Mouse (Mus musculus): ENCODE results near the gene Mink1.

Gene Mink1

DNA sequence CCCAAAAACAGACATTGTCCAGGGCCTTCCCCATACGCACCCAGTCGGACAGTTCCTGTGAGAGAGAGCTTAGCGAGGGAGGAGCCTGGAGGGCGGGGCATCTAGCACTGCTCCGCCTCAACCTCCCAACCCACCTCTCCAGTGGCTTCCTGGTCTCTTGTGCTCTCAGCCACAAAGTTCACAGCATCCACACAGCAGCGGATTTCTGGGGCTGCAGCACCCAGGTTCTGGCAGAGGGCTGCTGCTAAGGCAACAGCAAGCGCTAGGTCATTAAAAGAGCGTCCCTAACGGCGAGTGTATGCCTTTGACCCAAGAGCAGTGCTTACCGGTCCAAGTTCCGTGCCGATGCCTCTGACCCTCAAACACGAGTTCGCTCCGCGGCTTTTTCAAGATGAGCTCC lies 52.4 kb downstream of the Mink1 start:
- in situ Hi-C loops (cut with MboI; ENCODE audit: low pct_unique_long_range_greater_than_20kb in 1 of 2, low sequenced_read_pairs in 2 of 2, unreplicated experiment in 1 of 2) = loop anchor here (5.0 to 25.0 kb wide), 4 partner anchors 88 to 203 kb away; partner anchors contain the start of genes Pelp1 (in 2 of the 2) and Psmb6 (in 2 of the 2)

DNA sequence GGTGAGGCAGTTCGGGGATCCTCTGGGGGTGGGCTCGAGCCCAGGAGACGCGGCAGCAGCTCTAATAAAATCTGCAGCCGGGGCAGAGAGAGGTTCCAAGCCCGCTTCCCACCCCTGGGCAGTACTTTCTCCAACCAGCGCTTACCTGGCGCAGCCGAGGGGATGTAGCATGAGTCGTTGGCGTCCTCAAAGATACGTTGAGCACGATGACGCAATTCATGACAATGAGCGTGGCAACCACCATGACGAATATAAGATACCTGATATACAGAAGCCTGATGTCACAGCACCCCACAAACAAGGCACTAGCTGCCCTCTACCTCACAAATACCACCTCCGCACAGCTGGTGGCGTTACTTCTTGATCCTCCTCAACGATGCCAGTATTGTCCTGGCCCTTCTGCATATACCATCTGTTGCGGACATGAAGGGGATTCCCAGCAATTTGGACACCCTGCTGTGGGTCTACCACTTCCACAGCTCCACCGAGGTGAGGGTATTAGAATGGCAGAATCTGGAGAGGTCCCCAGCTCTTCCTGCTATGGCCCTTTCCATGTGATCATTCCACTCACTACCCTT lies 52.9 kb downstream of the Mink1 start, which contains the start of gene 4930544D05Rik:
TSS of gene 4930544D05Rik (plus strand) at position 333 of the 578 bp plus-strand sequence.
- in situ Hi-C loops (cut with MboI; ENCODE audit: low pct_unique_long_range_greater_than_20kb in 1 of 2, low sequenced_read_pairs in 2 of 2, unreplicated experiment in 1 of 2) = loop anchor here (5.0 to 25.0 kb wide), 4 partner anchors 88 to 203 kb away; partner anchors contain the start of genes Pelp1 (in 2 of the 2) and Psmb6 (in 2 of the 2)

DNA sequence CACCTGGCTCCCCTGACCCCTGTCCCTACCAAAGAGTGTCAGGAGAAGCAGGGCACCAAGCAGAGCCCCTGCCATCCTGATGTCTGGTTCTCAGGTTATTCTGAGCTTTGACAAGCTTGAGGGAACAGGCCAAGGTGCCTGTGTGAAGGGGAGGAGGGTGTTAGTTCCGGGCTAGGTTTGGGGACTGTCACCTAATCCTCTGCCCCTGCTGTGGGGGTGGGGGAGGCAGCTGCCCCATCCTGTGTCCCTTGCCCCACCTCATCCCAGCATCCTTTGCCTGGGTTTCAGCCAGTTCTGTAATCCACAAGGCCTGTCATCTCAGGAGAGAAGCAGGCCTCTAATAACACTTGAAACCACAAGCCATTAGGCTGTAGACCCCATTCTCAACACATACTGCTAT lies 56.4 kb downstream of the Mink1 start, which contains the start of gene Chrne:
TSS of gene Chrne (minus strand) at position 116 of the 400 bp plus-strand sequence.
- in situ Hi-C loops (cut with MboI; ENCODE audit: low pct_unique_long_range_greater_than_20kb in 1 of 2, low sequenced_read_pairs in 2 of 2, unreplicated experiment in 1 of 2) = loop anchor here (5.0 to 25.0 kb wide), 4 partner anchors 92 to 207 kb away; partner anchors contain the start of genes Pelp1 (in 2 of the 2) and Psmb6 (in 2 of the 2)

DNA sequence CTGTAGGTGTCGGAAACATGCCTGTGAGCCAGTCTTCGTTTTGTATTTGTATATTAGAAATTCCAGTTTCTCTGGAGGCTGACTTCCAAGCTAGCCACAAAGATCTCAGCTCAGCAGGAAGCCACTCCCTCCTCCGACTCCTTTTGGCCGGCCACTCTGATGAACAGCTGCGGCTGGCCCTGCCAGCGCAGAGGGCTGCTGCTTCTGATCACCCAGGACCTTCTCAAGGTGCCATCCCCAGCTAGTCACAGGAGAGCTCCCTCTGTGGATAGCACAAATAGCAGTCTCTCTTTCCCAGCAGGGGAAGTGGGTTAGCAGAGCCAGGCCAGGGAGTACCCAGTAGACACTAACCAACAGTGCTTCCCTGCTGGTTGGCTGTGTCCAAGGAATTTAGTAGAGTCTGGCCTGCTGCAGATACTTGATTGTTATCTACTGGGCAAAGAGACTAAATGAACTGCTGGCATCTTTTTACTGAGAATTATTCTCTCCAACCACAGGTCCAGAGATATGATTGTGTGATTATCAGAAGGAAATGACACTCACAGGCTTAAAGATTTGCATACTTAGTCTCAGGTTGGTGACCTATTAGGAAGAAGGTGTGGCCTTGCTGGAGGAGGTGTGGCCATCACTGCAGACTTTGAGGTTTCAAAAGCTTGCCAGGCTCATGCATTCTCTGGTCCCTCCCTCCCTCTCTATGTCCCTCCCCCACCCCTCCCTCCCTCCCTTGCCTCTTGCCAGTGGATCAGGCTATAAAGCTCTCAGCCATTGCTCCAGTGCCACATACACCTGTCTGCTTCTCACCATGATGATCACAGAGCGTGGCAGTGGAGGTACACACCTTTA lies 59.5 kb downstream of the Mink1 start:
- in situ Hi-C loops (cut with MboI; ENCODE audit: low pct_unique_long_range_greater_than_20kb in 1 of 2, low sequenced_read_pairs in 2 of 2, unreplicated experiment in 1 of 2) = loop anchor here in 1 of 2 experiments (25.0 kb wide), 1 partner anchor 210 kb away; the partner anchor contains the start of gene Pelp1

DNA sequence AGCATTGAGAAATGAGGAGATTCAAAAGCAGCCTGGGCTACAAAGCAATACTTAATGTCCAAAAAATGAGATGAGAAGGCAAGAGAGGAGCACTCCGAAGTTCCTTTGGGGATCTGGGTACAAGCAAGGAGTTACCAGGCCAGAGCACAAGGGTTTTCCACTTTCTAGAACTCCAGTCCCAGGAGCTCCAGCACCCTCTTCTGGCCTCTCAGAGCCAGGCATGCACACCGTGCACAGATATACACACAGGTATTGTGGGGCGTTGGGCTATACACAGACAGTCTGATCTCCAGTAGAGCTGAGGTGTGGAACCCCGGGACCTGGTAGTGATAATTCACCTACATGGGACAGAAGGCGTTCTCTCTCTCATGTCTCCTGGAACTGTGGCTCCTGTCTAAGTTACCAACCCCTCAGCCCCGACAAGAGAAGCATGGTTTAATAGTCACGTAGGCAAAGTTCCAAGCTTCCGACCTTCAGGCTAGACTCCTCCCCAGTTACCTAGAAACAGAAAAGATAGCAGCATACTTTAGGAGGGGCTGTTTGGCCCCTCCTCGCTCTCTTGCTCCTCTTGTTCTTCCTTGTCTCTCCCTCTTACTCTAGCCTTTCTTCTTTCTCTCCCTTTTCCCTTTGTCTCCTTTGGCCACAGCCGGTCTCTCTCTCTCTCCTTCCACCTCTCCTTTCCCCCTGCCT lies 60.5 kb downstream of the Mink1 start:
- in situ Hi-C loops (cut with MboI; ENCODE audit: low pct_unique_long_range_greater_than_20kb in 1 of 2, low sequenced_read_pairs in 2 of 2, unreplicated experiment in 1 of 2) = loop anchor here in 1 of 2 experiments (25.0 kb wide), 1 partner anchor 211 kb away; the partner anchor contains the start of gene Pelp1

DNA sequence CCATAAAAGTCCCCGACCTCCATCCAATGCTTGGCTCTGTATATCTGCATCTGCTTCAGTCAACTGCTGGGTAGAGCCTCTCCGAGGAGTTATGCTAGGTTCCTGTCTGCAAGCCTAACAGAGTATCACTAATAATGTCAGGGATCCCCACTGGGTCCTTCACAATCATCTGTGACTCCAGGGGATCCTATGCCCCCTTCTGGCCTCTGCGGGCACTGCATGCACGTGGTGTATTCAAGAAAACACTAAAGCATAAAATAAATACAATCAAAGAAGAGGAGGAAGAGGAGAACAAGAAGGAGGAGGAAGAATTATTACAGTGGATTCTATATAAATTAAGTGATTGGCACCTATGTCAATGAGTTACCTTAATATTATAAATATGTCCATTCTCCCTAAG lies 62.8 kb downstream of the Mink1 start:
- in situ Hi-C loops (cut with MboI; ENCODE audit: low pct_unique_long_range_greater_than_20kb in 1 of 2, low sequenced_read_pairs in 2 of 2, unreplicated experiment in 1 of 2) = no loop called here

DNA sequence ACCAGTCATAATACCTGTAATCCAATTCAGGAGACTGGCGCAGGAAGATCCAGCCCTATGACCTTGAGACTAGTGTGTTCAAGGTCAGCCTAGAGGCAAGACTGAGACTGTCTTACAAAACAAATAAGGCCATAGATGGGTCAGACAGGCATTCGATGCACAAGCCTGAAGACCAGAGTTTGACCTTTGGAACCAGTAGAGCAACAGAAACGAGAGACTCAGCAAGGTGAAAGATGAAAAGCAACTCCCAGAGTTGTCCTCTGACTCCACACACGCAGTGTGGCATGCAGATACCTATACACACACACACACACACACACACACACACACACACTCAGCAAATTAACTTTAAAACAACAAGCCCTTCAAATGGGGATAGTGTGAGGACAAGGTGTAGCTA lies 64.2 kb downstream of the Mink1 start:
- in situ Hi-C loops (cut with MboI; ENCODE audit: low pct_unique_long_range_greater_than_20kb in 1 of 2, low sequenced_read_pairs in 2 of 2, unreplicated experiment in 1 of 2) = no loop called here

DNA sequence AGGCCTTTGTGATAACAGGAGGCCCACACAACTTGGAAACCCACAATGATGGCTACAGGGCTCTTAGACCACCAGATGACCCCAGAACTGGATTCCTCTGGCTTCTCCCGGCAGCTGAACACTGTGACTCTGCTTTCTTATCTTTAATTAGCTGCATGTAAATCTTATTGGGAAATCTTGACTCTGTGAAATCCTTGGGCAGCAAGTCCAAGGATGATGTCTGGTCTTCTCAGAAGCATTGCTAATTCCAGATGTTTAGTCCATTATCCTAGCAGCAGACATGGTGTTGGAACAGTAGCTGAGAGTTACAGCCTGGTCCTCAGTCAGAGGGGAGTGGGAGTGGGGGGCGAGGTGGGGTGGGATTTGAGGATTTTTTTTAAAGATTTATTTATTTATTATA lies 65.8 kb downstream of the Mink1 start:
- in situ Hi-C loops (cut with MboI; ENCODE audit: low pct_unique_long_range_greater_than_20kb in 1 of 2, low sequenced_read_pairs in 2 of 2, unreplicated experiment in 1 of 2) = no loop called here

DNA sequence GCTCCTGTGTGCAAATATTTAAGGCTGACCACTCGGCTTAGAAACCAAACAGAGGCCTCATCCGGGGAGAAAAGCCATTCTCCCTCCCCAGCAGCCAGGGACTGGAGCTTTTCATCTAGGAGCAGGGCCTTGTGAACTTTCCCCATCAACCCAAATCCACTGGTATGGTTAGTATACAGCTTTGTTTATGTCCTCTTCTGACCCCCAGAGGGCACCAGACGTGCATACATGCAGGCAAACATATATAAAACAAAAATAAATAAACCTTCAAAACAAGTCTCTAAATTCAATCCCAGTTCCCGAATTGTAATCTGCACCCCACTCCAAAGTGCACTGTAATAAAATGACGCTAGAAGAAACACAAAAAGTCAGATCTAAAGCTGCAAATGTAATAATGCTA lies 66.9 kb downstream of the Mink1 start:
- in situ Hi-C loops (cut with MboI; ENCODE audit: low pct_unique_long_range_greater_than_20kb in 1 of 2, low sequenced_read_pairs in 2 of 2, unreplicated experiment in 1 of 2) = no loop called here

DNA sequence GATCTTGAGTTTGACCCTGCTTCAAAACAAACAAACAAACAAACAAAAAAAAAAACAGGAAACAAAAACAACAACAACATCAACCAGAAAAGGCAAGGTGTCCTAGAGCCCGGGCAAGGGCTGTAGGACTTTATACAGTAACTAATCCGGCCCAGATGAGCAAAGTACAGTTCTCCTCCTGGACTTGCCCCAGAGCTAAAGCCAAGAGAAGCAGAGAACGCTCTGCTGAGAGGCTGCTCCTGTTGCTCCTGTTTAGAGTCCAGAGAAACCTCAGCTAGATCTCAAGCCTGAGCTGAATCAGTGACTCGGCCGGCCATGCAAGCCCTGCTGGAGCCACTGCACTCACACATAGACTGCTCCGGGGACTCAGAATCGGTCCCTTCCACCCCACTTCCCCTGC lies 67.4 kb downstream of the Mink1 start:
- in situ Hi-C loops (cut with MboI; ENCODE audit: low pct_unique_long_range_greater_than_20kb in 1 of 2, low sequenced_read_pairs in 2 of 2, unreplicated experiment in 1 of 2) = loop anchor here in 1 of 2 experiments (5.0 kb wide), 1 partner anchor 122 kb away; no protein-coding TSS in a partner anchor

DNA sequence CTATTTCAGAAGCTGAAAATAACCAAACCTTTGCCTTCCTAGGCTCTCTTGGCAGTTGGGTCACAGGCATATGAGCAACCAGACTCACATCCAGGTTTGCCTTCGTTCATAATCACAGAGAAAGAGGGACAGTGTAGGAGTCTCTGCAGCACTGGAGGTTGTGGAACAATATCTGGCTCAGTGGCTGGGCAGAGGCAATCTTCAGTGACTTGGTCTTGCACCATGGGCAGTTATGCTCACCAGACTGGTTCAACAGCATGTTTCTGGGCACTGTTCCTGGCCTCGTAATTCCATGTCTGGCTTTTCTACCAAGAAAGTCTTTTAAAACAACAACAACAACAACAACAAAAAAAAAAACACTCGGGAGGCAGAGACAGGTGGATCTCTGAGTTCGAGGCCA lies 72.9 kb downstream of the Mink1 start:
- in situ Hi-C loops (cut with MboI; ENCODE audit: low pct_unique_long_range_greater_than_20kb in 1 of 2, low sequenced_read_pairs in 2 of 2, unreplicated experiment in 1 of 2) = no loop called here

DNA sequence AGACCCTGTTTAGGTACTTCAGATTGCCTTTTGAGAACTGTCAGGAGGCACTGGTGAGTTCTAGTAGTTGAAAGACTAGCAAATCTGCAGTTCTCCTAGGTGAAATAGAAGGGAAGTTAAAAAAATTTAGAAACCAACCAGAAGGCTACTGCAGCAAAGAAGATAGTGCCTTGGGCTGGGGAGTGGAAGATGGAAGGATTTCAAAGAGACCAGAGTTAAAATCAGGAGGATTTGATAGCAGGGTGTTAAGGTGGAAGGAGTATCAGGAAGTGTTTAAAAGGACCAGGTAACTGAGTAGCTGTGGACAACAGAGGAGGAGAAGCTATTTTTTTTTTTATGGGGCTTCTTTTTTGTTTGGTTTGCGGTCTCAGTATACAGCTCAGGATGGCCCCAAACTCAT lies 75.1 kb downstream of the Mink1 start:
- in situ Hi-C loops (cut with MboI; ENCODE audit: low pct_unique_long_range_greater_than_20kb in 1 of 2, low sequenced_read_pairs in 2 of 2, unreplicated experiment in 1 of 2) = no loop called here

DNA sequence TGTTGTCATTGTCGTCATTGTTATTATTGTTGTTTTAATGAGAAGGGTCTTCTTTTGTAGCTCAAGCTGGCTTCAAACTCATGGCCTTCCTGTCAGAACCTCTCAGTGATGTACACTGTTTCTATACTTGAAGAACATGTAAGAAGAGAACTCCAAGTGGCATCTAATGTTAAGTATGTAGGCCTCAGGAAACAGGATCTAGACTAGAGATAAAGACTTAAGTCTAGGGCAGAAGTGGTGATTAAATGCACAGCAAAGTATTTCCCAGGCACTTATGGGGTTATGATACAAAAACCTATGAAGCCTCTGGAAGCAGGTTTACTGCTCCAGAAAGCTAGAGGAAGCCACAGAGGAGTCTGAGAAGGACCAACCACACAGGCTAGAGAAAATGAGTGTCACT lies 75.6 kb downstream of the Mink1 start:
- in situ Hi-C loops (cut with MboI; ENCODE audit: low pct_unique_long_range_greater_than_20kb in 1 of 2, low sequenced_read_pairs in 2 of 2, unreplicated experiment in 1 of 2) = no loop called here

DNA sequence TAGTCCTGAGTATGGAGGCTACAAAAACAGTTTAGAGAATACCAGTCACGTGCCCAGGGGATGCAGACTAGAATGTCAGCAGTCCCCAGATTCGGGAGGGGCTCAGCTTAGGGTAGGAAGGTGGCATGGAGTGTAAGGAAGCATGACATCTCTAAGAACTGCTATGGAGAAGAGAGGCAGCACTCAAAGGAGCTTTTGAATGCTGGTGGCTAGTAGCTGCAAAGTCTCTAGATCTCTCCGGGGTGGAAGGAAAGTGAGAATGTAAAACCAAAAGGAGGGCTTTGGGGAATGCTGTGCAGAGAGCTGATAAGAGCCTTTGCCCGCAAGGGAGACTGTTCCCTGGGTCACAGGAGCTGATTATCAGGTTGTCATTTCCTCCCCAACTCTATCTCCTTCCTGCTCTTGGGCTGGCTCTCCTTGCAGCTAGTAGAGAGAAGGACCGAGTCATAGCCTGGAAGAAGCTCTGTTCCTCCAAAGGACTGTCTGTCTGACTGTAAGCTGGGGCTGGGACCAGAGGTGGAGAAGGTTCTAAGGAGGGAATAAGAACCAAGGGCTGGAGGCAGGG lies 76.1 kb downstream of the Mink1 start, which contains the start of gene Gp1ba:
TSS of gene Gp1ba (plus strand) at position 409 of the 565 bp plus-strand sequence.
- in situ Hi-C loops (cut with MboI; ENCODE audit: low pct_unique_long_range_greater_than_20kb in 1 of 2, low sequenced_read_pairs in 2 of 2, unreplicated experiment in 1 of 2) = no loop called here

DNA sequence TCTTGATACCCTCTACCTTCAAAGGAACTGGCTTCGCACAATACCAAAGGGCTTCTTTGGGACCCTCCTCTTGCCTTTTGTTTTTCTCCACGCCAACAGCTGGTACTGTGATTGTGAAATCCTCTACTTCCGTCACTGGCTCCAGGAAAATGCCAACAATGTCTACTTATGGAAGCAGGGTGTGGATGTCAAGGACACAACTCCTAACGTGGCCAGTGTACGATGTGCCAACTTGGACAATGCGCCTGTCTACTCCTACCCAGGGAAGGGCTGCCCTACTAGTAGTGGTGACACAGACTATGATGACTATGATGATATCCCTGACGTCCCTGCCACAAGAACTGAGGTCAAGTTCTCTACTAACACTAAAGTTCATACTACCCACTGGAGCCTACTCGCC lies 77.3 kb downstream of the Mink1 start:
- in situ Hi-C loops (cut with MboI; ENCODE audit: low pct_unique_long_range_greater_than_20kb in 1 of 2, low sequenced_read_pairs in 2 of 2, unreplicated experiment in 1 of 2) = no loop called here

DNA sequence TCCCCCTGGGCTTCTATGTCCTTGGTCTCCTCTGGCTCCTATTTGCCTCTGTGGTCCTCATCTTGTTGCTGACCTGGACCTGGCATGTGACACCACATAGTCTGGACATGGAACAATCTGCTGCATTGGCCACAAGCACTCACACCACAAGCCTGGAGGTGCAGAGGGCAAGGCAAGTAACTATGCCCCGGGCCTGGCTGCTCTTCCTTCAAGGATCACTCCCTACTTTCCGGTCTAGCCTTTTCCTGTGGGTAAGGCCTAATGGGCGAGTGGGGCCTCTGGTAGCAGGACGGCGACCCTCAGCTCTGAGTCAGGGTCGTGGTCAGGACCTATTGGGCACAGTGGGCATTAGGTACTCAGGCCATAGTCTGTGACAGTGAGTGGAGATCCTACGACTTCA lies 78.6 kb downstream of the Mink1 start:
- in situ Hi-C loops (cut with MboI; ENCODE audit: low pct_unique_long_range_greater_than_20kb in 1 of 2, low sequenced_read_pairs in 2 of 2, unreplicated experiment in 1 of 2) = no loop called here

DNA sequence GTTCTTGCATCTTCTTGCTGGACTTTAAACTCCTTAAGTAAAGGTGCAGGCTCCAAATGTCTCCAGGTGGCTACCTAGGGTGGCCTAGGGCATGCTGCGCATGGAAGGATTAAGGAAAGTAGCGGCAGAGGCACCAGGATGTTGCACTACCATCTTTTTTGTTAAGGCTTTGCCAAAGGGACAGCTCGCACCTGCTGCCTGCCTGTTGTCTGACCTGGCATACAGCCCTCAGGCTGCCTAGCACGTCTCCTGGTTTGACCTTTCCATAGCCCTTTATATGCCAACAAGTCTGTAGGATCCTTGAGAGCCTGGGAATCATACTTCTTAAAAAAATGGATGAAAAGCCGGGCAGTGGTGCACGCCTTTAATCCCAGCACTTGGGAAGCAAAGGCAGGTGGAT lies 80.4 kb downstream of the Mink1 start:
- in situ Hi-C loops (cut with MboI; ENCODE audit: low pct_unique_long_range_greater_than_20kb in 1 of 2, low sequenced_read_pairs in 2 of 2, unreplicated experiment in 1 of 2) = no loop called here

DNA sequence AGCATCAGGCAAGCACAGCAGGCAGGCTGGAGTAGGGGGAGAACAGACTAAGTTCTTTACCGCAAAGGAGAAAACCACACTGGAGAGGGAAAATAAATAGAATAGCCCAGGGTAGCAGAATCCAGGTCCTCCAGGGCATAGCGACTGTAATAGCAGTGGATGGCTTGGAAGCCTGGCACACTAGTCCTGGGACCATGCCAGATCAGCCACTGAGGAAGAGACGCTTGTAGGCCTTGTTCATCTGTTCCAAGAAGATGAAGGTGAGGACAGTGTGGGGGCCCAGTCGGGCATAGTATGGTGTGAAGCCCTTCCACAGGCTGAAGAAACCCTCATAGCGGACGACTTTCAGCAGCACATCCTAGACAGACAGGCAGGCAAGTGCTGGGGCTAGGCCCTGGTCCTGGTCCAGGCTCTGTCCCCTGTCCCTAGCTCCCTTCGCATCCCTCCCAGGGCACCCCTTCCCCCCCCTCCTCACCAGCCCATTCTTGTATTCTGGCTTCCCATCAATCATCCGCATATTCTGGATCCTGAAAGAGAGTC lies 82.0 kb downstream of the Mink1 start:
- in situ Hi-C loops (cut with MboI; ENCODE audit: low pct_unique_long_range_greater_than_20kb in 1 of 2, low sequenced_read_pairs in 2 of 2, unreplicated experiment in 1 of 2) = no loop called here
